Mouse (Mus musculus): ENCODE results near the gene Cactin.

DNA sequence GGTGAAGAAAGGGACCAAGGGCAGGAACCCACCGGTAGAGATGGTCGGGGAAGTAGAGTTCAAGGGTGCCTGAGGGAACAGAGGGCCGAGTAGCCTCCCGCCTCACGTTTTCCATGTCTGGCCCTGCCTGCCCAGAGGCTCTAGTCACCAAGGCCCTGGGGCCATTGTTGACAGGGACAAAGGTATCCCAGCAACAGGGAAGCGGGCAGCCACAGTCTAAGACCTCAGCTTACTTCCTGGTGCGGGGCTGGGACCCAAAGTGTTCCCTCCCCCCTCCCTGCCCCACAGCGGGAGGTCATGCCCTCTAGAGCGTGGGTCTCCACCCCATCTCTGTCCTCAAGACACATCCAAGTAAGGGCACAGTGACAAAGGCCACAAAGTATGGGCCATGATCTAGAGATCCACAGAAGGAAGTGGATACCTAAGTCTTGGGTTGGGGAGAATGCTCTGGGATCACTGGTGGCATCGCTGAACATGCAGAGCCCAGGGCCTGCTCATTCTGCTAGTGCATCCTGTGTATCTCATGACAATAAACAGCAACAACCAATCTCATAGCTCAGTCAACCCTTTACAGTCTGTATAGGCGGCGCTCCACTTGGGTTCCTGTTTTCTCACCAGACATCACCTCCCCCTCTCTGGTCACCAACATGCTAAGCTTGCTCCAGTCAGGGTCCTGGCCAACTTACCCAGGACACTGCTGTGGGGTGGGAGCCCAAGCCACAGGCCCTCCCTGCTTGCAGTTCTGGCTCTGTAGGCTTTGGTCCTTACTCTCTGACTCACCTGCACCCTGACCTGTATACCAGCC lies 45.0 kb downstream of the Cactin start, which contains the start of gene 4930404N11Rik:
- TF ChIP-seq POLR2A (IDR thresholded peaks at IDR 0.05; ENCODE audit: borderline replicate concordance, control insufficient read depth, low read depth, low read length): peak; percentile 50; the same call in 1 of the 2 replicates
- TF ChIP-seq CTCF (IDR thresholded peaks at IDR 0.05; ENCODE audit: control insufficient read depth, insufficient read depth, low read length): no peak

All from bone marrow, adult 2 months (tissue).